Mouse (Mus musculus) cerebellum, adult 9-11 months (tissue): ENCODE measurements around the gene Mt4.
"Not testable (repeated sequence)": the region's sequence is repeated elsewhere in the genome, so short reads cannot be mapped to it uniquely, and the experiment has no call there.

ENCODE experiments used
- DNase-seq: peaks from one replicate; pipeline ENCODE4 v3.0.0; 2022

The Mt4 gene

GRCm38 (mm10) chr8:94136192-94136591, 805 bp upstream of the Mt4 start:
- DNase-seq: no peak

- no peak for DNase-seq
These were observed 3.3 kb downstream of the Mt4 start for GRCm38 (mm10) chr8:94140266-94140795.

GRCm38 (mm10) chr8:94148236-94148635, 11.2 kb downstream of the Mt4 start:
- DNase-seq: no peak

- DNase-seq: no peak
These were observed 13.9 kb downstream of the Mt4 start for GRCm38 (mm10) chr8:94150925-94151324.

GRCm38 (mm10) chr8:94152513-94153300, 15.7 kb downstream of the Mt4 start, which contains the start of gene Mt3:
TSS of gene Mt3 (plus strand) at chr8:94152607.
- DNase-seq: peak; percentile 91

GRCm38 (mm10) chr8:94153451-94153850, 16.5 kb downstream of the Mt4 start:
- DNase-seq: peak; percentile 47

GRCm38 (mm10) chr8:94154537-94154936, 17.5 kb downstream of the Mt4 start:
- peak; percentile 41 for DNase-seq

GRCm38 (mm10) chr8:94156092-94156491, 19.1 kb downstream of the Mt4 start:
- no peak for DNase-seq

- not testable (repeated sequence) for DNase-seq
These were observed 28.8 kb downstream of the Mt4 start for GRCm38 (mm10) chr8:94165772-94166171.

- peak; percentile 78 for DNase-seq
These were observed 30.2 kb downstream of the Mt4 start for GRCm38 (mm10) chr8:94167244-94167643.

GRCm38 (mm10) chr8:94169547-94169946, 32.5 kb downstream of the Mt4 start:
- DNase-seq: no peak

- peak; percentile 40 for DNase-seq
These were observed 34.3 kb downstream of the Mt4 start for GRCm38 (mm10) chr8:94171321-94171755.

GRCm38 (mm10) chr8:94172075-94172808, 35.2 kb downstream of the Mt4 start, which contains the start of gene Mt2:
TSS of gene Mt2 (plus strand) at chr8:94172664.
- peak; percentile 59 for DNase-seq

GRCm38 (mm10) chr8:94172809-94173732, 36.1 kb downstream of the Mt4 start:
- DNase-seq: no peak

GRCm38 (mm10) chr8:94173848-94174403, 36.9 kb downstream of the Mt4 start:
- no peak for DNase-seq

- no peak for DNase-seq
These were observed 37.7 kb downstream of the Mt4 start for GRCm38 (mm10) chr8:94174619-94175213.

- DNase-seq: no peak
These were observed 40.9 kb downstream of the Mt4 start for GRCm38 (mm10) chr8:94177716-94178390.

- peak; percentile 79 for DNase-seq
These were observed 42.1 kb downstream of the Mt4 start, which contains the start of gene Mt1 for GRCm38 (mm10) chr8:94178857-94179712. TSS of gene Mt1 (plus strand) at chr8:94179082.

GRCm38 (mm10) chr8:94179713-94180560, 42.9 kb downstream of the Mt4 start:
- no peak for DNase-seq
